In the genomic region with DNA sequence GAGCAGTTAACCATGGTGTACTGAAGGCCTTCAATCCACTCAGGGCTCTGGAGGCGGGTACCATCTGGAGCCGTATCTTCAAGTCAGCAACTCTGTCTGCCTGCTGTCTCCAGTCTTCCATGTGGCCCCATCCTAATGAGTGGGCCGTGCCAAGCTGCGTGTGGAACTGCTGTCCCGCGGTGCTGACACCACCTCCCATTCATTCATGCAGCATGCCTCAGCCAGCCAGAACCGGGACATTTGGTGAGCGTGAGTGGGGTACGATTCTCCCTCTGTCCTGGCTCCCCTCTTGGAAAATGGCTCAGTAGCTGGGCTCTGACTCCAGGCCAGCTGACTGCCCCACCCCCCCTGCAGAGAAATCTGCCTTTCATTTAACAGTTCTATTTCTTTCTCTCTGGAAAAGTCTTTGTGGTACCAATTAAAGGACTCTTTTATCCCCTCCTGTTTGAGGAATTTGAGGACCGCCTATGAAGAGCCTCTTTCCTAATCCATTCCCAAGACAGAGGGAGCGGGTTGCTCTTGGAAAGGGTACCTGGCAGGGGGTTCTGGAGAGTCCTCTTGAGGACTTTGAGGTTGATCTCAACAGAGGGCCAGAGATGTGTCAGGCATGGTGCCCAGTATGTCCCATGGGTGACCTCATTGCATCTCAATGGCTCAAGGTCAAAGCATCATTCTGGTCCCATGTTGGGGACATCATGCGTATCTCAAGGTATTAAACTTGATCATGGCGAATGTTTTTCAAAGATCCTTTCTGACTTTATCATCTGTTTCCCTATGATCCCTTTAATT, we compare ENCODE assay signal across 9 mouse cellular contexts. TPM values are rescaled to one million over a fixed set of nuclear protein-coding genes. Genes with fewer than 3 reads are reported as not detected.
A peak's percentile ranks its signal among the peaks of the same experiment; 100 is the strongest.
DNase-seq lines count a peak whose midpoint lies in the region; ATAC-seq lines count a peak whose summit lies in the region.
"Had no signal": no experiment of that assay in that cellular context is flagged by ENCODE, and none has a peak within 500 bp of the region (broad histone marks: within the 10 kb centered on the region; RNA-seq: fewer than 3 reads in every experiment).

No protein-coding gene starts in this region.

- no peaks in the 10 kb centered on the region for H3K27me3 ChIP-seq in forebrain, embryonic 14.5 days (replicated peaks; ENCODE audit: control insufficient read depth, insufficient read depth, low read length)
- H3K27me3 ChIP-seq in forebrain, embryonic 12.5 days: no peaks in the 10 kb centered on the region
- H3K27me3 ChIP-seq: heart, embryonic 13.5 days had no signal

- no peak overlapping the region for H3K4me3 ChIP-seq in forebrain, embryonic 14.5 days (ENCODE audit: low read depth, low read length)
- H3K4me3 ChIP-seq in forebrain, embryonic 12.5 days (replicated peaks): no peak overlapping the region
- H3K4me3 ChIP-seq: heart, embryonic 13.5 days had no signal

- intact Hi-C loops in heart, postnatal 10 days (cut with DNase I): no loop called here

- H3K36me3 ChIP-seq in forebrain, embryonic 14.5 days (ENCODE audit: control insufficient read depth, insufficient read depth, low read length): no peaks in the 10 kb centered on the region
- no peaks in the 10 kb centered on the region for H3K36me3 ChIP-seq in forebrain, embryonic 12.5 days (replicated peaks)
- H3K36me3 ChIP-seq: heart, embryonic 13.5 days had no signal

- H3K4me2 ChIP-seq in forebrain, embryonic 14.5 days (ENCODE audit: low read length): no peak overlapping the region
- H3K4me2 ChIP-seq in forebrain, embryonic 12.5 days: no peak overlapping the region
- H3K4me2 ChIP-seq: heart, embryonic 13.5 days had no signal

- peak; percentile 70; the same call in 1 of the 2 replicates for ATAC-seq in forebrain, embryonic 14.5 days
- no peak for ATAC-seq in forebrain, embryonic 12.5 days (ENCODE audit: low FRiP score)

- no peaks in the 10 kb centered on the region for H3K9me3 ChIP-seq in forebrain, embryonic 14.5 days (replicated peaks; ENCODE audit: control insufficient read depth, low read length)
- H3K9me3 ChIP-seq in forebrain, embryonic 12.5 days: no peaks in the 10 kb centered on the region
- H3K9me3 ChIP-seq: heart, embryonic 13.5 days had no signal

- DNase-seq in forebrain, embryonic 14.5 days (ENCODE audit: low spot score): peak; percentile 76
- DNase-seq in cerebellum, postnatal 10 days: peak; percentile 75 to 92
- peak; percentile 83 to 86 for DNase-seq in layer of hippocampus, adult 8-10 months (ENCODE audit: low spot score in 2 of 2)
- peak; percentile 32 for DNase-seq in retina, embryonic 14.5 days (ENCODE audit: low spot score)
- DNase-seq in heart, postnatal 10 days: no peak
- no peak for DNase-seq in heart, adult 11 months
- no peak for DNase-seq in spleen, postnatal 36 days (ENCODE audit: low spot score in 2 of 2)

- no peak overlapping the region for H3K27ac ChIP-seq in forebrain, embryonic 14.5 days (ENCODE audit: low read depth, low read length)
- H3K27ac ChIP-seq in forebrain, embryonic 12.5 days: no peak overlapping the region
- H3K27ac ChIP-seq: heart, embryonic 13.5 days had no signal

- peaks cover 6% of the 10 kb centered on the region for H3K4me1 ChIP-seq in forebrain, embryonic 14.5 days (ENCODE audit: control insufficient read depth, insufficient read depth, low read length)
- peaks cover 9% of the 10 kb centered on the region for H3K4me1 ChIP-seq in forebrain, embryonic 12.5 days
- H3K4me1 ChIP-seq: heart, embryonic 13.5 days had no signal

- H3K9ac ChIP-seq in forebrain, embryonic 14.5 days (ENCODE audit: low read length): no peak overlapping the region
- no peak overlapping the region for H3K9ac ChIP-seq in forebrain, embryonic 12.5 days
- H3K9ac ChIP-seq: heart, embryonic 13.5 days had no signal

- WGBS in forebrain, embryonic 14.5 days: 18% methylated on average over 13 of the region's 13 CpGs
- WGBS in forebrain, embryonic 12.5 days: 28% methylated on average over 13 of the region's 13 CpGs

RNA-seq across cellular contexts. Expression of a gene that starts 55.5 kb away (rescaled TPM):
- 48.0 and 57.8 TPM in 2 replicates for polyA plus RNA-seq in forebrain, embryonic 14.5 days (2014; fragmentation: Nextera tagmentation; extraction: Ambion mirVana)
- 86.4 and 87.7 TPM in 2 replicates for polyA plus RNA-seq in forebrain, embryonic 12.5 days (2016; fragmentation: Nextera tagmentation; extraction: Ambion mirVana)
- 10 to 100 TPM; 36.2 to 51.8 (median 49.3) TPM for total RNA-seq in layer of hippocampus, adult 8-10 months (2022)
- total RNA-seq in heart, postnatal 10 days (2021): 10 to 100 TPM; 68.0 to 78.8 TPM

Comparison
In these comparisons a context has a peak if more than half of its experiments do, and no peak if none do; other contexts are left out.
1. DNase-seq: peak in forebrain, embryonic 14.5 days (single experiment), cerebellum, postnatal 10 days (2 of 2), layer of hippocampus, adult 8-10 months (2 of 2) and retina, embryonic 14.5 days (single experiment); none in heart, postnatal 10 days (0 of 2), heart, adult 11 months (single experiment) and spleen, postnatal 36 days (0 of 2).